Mouse (Mus musculus): ENCODE results near the gene BC037034. TPM values are rescaled to one million over a fixed set of nuclear protein-coding genes. Genes with fewer than 3 reads are reported as not detected.

Gene BC037034
- total RNA-seq, 2 experiments from 2014 or later = 3.2 to 4.2 TPM

GRCm38 (mm10) chr5:138262001-138262400 lies 1.8 kb downstream of the BC037034 start:
- DNase-seq = peak in 1 of 2 experiments; percentile 51

GRCm38 (mm10) chr5:138260834-138261233 lies 3.0 kb downstream of the BC037034 start:
- DNase-seq = no peak

GRCm38 (mm10) chr5:138260051-138260450 lies 3.8 kb downstream of the BC037034 start:
- DNase-seq = no peak

GRCm38 (mm10) chr5:138258993-138259392 lies 4.8 kb downstream of the BC037034 start:
- no peak for DNase-seq

- DNase-seq = no peak
Observed at GRCm38 (mm10) chr5:138258542-138258941, 5.3 kb downstream of the BC037034 start.

- DNase-seq = no peak
Observed at GRCm38 (mm10) chr5:138258078-138258477, 5.8 kb downstream of the BC037034 start.

GRCm38 (mm10) chr5:138257585-138257978 lies 6.3 kb downstream of the BC037034 start:
- DNase-seq = no peak

GRCm38 (mm10) chr5:138256966-138257584 lies 6.8 kb downstream of the BC037034 start:
- peak in 1 of 2 experiments; percentile 47 for DNase-seq

GRCm38 (mm10) chr5:138256094-138256467 lies 7.8 kb downstream of the BC037034 start:
- DNase-seq = no peak

GRCm38 (mm10) chr5:138255353-138256093 lies 8.3 kb downstream of the BC037034 start, which contains the start of gene Lamtor4:
Gene Lamtor4, plus strand, starts transcription at chr5:138255482.
- DNase-seq = peak; percentile 96 to 98

GRCm38 (mm10) chr5:138253061-138253460 lies 10.8 kb downstream of the BC037034 start:
- DNase-seq = no peak

GRCm38 (mm10) chr5:138251144-138251543 lies 12.7 kb downstream of the BC037034 start:
- DNase-seq = no peak

- DNase-seq = no peak
Observed at GRCm38 (mm10) chr5:138241511-138241910, 22.3 kb downstream of the BC037034 start.

- no peak for DNase-seq
Observed at GRCm38 (mm10) chr5:138234224-138234623, 29.6 kb downstream of the BC037034 start.

- DNase-seq = no peak
Observed at GRCm38 (mm10) chr5:138233778-138234177, 30.1 kb downstream of the BC037034 start.

GRCm38 (mm10) chr5:138229511-138229910 lies 34.3 kb downstream of the BC037034 start:
- DNase-seq = peak in 1 of 2 experiments; percentile 12

GRCm38 (mm10) chr5:138228026-138228425 lies 35.8 kb downstream of the BC037034 start:
- DNase-seq = peak; percentile 16 to 43

GRCm38 (mm10) chr5:138227367-138227766 lies 36.5 kb downstream of the BC037034 start:
- peak in 1 of 2 experiments; percentile 41 for DNase-seq

GRCm38 (mm10) chr5:138226491-138226890 lies 37.3 kb downstream of the BC037034 start:
- DNase-seq = no peak

GRCm38 (mm10) chr5:138225700-138226099 lies 38.1 kb downstream of the BC037034 start, which contains the start of gene Nxpe5:
Gene Nxpe5, plus strand, starts transcription at chr5:138225898.
- DNase-seq = no peak

- no peak for DNase-seq
Observed at GRCm38 (mm10) chr5:138223287-138223686, 40.5 kb downstream of the BC037034 start.

- peak; percentile 83 to 91 for DNase-seq
Observed at GRCm38 (mm10) chr5:138222111-138222510, 41.7 kb downstream of the BC037034 start.

- no peak for DNase-seq
Observed at GRCm38 (mm10) chr5:138219864-138220263, 44.0 kb downstream of the BC037034 start.
